Mouse (Mus musculus) embryo, embryonic 10.5 days (tissue): ENCODE results near the gene Ncstn.

Source experiments
- DNase-seq: peaks from one replicate; pipeline ENCODE4 v3.0.0-alpha.2; 2015; ENCODE audit warnings: low spot score

Ncstn gene

DNA sequence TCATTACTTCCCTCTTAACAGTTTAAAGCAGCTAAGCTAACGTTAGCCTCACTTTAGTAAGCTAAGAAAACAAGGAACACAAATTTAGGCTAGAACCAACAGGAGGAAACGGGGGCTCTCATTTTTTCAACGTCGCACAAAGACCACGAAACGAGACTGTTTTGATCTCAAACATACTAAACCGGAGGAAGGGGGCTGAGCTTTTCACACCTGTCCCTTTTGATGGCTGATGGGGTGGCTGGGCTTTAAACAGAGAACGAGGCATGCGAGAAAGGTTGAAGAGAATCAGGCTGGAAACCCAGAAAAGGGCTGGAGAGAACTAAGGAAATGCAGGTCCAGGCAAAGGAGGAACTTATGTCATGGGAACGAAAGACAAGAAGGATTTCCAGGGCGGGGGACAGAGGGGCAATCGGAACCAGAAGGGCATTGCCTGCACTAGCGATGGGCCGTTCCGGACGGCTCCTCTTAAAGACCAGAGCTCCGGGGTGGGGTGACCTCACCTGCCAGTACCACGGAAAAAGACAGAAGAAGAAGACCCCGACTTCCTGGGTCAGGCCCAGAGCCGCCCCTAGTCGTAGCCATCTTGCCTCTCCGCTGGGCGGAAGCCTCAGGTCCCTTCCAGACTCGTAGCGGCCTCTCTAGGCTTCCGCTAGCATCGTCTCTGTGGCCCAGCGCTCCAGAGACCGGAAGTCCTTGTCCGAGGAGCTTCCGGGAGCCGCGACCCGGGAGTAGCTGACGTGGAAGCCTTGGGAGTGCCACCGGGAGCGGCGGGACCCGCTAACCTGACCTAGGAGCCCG lies at the start of gene Ncstn, which contains the start of gene Copa:
Ncstn (minus strand) TSS at position 695 of the 798 bp plus-strand sequence.
Copa (plus strand) TSS at position 429 of the 798 bp plus-strand sequence.
- DNase-seq: peak; percentile 98

DNA sequence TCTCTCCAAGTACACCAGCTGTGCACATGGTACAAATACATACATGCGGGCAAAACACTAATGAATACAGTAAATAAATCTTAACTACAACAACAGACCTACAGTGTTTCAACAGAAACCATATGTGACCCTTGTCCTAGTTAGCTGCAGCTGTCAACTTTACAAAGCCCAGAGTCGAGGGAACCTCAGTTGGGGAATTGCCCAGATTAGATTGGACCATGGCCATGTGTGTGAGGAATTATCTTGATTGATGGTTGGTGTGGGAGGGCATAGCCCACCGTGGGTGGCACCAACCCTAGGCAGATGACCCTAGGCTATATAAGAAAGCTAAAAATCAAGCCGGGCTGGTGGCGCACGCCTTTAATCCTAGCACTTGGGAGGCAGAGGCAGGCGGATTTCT lies 49.7 kb upstream of the Ncstn start:
- peak; percentile 29 for DNase-seq

DNA sequence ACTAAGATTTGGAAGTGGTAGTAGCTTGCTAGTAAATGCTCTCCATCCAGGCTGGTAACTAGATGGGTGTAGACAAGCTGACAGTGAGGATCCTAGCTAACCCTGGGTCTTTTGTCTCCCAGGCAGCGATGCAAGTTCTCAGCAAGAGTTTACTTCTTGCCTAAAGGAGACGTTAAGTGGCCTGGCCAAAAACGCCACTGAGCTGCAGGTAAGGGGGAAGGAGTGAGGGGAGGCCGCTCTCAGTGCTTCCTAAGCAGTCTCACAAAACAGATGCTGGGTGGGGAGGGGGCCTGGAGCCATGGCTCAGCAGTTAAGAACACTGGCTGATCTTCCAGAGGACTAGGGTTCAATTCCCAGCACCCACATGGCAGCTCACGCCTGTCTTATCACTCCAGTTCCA lies 47.2 kb upstream of the Ncstn start:
- DNase-seq: no peak

DNA sequence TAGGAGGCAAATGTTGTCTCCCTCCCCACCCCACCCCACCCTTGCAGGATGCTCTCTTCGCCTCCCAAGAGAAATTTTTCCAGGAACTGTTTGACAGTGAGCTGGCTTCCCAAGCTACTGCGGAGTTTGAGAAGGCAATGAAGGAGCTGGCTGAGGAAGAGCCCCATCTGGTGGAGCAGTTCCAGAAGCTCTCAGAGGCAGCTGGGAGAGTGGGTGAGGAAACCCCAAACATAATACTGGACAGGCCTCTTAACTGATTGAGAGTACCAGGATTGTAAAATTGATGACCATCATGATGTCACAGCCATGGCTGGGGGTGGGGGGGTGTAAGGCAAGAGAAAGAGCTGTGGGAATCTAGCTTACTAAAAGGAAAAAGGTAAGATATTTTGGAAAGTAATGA lies 46.5 kb upstream of the Ncstn start:
- DNase-seq: peak; percentile 40

DNA sequence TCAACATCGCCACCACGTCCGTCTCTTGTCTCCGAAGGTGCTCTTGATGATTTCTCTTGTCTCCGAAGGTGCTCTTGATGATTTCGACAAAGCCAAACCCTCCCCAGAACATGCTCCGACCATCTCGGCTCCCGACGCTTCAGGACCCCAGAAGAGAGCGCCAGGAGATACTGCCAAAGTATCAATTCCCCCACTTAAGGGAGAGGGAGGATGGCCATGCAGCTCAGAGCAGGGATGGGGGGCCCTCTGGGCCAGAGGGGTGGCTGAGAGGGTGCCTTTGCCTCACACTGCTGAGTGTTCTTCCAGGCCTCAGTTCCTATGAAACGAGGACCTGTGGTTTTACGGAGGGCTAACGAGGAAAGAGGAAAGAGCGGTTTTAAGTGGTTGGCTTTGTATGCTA lies 46.0 kb upstream of the Ncstn start:
- DNase-seq: no peak

DNA sequence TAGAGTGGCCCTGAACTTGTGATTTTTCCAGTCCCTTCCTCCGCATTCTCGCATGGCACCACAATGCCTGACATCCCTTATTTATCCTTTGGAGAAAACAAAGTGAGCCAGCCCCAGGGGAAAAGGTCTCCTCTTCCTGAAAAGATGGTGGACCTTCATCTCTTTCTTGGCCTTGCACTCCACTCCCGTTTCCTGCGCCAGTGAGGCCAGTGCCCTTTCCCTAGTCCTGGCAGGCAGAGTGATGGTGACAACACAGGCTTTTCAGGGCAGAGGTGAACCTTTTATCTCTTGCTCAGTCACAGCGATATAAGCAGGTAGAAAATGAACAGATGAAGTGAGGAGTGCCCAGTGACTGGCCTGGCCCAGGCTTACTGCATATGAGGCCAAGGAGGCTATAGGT lies 44.9 kb upstream of the Ncstn start:
- DNase-seq: no peak

DNA sequence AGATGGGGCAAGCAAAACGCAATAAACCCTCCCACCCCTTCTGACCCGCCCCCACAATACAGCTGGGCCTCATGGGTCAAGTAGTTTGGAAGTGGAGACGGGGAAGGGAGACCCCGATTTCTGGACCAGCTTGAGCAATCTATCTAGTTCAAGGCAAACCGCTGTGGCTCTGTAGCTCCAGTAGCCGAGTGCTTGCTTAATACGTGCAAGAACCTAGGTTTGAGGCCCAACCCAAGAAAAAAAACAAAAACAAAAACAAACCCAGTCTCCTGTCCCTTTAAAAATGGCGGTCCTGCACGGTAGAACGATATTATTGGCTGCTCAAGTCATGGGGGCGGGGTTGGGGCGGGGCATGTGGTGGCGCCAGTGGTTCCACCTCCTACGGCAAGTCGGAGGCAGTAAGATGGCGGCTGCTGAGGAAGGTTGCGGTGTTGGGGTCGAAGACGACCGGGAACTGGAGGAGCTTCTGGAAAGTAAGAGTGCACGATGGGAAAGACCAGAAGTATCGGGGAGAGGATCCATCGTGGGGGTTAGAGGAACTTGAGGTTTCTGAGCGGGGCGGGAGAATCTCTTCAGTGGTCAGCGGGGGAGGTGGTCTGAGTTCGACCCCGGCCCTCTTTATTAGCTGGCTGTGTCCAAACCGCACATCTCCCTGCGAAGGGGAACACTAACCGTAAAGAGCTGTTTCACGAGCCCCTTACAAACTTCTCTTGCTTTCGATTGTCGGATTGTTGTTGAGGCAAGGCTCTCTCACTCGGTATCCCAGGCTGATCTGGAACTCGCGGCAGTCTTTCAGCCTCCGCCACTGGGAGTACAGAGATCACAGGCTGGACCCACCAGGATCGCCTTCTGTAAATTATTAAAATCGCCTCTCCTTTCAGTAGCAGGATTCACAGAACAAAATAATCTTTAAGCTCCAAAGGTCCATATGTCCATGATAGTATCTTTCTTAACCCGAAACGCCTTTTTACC lies 44.1 kb upstream of the Ncstn start, which contains the start of gene Pex19:
Pex19 (plus strand) TSS at position 380 of the 972 bp plus-strand sequence.
- peak; percentile 97 for DNase-seq

DNA sequence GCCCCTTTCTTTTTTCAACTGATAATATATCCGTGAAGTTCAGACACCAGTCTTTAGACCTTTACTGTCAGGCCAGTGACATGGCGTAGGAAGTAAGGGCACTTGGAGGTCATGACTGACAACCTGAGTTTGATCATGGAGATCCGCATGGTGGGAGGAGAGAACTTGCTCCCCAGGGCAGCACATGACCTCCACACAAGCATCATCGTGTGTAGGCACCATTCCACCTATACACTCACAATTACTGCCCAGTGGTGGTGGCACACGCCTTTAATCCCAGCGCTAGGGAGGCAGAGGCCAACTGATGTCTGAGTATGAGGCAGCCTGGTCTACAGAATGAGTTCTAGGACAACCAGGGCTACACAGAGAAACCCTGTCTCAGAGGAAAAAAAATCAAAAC lies 42.0 kb upstream of the Ncstn start:
- no peak for DNase-seq

DNA sequence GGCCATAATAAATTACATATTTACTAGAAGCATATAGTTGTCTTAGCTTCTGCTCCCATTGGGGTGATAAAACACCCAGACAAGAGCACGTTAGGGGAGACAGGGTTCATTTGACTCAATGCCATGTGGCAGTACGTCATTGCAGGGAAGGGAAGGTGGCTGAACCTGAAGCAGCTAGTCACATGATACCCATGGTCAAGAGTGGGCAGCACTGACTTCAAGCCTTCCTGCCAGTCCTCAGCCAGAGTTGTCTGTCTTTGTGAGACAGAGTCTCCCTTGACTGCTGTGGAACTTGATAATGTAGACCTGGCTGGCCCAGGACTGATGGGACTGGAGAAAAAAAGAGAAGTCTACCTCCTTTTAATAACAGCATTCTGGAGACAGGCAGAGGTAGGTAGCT lies 40.1 kb upstream of the Ncstn start:
- DNase-seq: no peak

DNA sequence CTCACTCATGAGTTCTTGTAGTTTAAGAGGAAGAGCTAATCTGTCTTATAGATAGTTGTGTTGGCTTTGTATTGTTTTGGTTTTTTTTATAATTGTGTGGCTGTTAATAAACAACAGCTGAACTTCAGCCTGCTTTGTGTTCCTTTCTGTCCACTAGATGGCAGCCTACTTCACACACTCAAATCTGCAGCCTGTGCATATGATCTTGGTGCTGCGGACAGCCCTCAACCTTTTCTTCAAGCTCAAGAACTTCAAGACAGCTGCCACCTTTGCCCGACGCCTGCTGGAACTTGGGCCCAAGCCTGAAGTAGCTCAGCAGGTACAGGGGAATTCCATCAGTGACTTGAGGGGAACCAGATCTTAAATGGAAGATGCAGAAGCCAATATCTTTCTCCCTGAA lies 37.1 kb upstream of the Ncstn start:
- DNase-seq: peak; percentile 81

DNA sequence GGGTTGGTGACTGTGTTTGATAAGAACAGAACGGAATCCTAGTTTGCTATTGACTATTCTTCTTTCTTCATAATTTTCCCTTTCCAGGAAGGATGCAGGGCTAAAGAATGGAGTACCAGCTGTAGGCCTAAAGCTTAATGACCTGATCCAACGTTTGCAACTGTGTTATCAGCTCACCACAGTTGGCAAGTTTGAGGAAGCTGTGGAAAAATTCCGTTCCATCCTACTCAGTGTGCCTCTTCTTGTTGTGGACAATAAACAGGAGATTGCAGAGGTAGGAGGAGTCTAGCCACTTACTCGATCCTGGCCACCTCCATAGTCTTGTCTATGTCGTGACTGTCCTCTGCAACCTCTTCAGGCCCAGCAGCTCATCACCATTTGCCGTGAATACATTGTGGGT lies 36.5 kb upstream of the Ncstn start:
- no peak for DNase-seq

DNA sequence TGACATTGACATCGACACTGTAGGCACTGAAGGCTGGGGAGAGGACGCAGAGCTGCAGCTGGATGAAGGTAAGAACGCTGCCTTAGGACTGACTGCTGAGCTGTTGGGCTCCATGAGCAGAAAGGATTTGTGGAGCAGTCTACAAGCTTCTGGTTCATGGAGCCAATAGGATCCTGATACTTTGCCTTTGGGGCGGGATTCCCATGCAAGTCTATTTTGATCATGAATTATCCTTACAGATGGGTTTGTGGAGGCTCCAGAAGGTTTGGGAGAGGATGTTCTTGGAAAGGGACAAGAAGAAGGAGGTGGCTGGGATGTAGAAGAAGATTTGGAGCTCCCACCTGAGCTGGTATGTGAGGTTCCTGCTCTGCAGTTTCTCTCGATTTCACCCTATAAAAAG lies 34.4 kb upstream of the Ncstn start:
- no peak for DNase-seq

DNA sequence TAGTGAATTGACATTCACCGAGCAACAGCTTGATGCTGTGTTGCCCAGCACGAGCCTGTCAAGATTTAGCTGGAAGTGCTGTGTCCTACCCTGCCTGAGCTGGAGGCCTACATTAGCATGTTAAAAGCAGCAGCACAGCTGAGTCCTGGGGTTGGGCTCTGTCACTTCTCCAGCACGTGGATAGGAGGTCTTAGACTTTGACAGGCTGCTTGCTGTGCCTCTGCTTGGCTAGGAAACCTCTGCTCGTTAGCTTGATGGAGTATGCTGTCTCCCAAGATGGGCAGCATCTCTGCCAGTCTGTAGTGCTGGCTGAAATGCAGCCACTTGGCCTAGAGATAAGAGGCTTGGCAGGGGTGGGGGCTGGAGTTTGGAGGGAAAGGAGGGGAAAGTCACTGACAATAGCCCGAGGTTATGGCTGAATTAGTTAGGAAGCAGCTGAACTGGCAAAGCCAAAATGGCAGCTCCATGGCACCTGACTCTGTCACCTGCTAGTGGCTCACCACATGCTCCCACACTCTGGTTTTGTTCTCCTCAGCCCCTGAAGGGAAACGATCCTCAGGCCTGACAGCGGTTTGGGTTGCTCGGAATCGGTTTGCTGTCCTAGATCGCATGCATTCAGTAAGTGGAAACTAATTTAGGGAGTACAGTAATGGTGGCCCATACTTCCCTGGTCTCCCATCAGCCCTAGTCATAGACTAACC lies 25.3 kb upstream of the Ncstn start:
- no peak for DNase-seq

DNA sequence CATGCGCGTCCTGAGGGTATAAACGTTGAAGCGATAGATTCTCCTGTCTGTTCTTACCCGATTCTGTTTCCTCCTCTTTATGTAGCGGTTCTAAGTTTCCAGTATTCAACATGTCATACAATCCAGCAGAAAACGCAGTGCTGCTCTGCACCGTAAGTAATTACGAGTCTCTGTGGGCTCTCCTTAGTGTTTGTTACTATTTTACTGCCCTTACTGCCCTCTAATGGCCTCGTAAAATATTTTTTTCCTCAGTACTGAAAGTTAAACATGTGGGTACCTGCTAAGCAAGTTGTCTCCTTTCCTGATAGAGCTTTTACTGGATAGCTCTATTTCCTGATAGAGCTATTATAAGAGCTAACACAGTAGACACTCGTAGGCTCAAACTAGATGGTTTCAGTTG lies 22.5 kb upstream of the Ncstn start:
- peak; percentile 19 for DNase-seq

DNA sequence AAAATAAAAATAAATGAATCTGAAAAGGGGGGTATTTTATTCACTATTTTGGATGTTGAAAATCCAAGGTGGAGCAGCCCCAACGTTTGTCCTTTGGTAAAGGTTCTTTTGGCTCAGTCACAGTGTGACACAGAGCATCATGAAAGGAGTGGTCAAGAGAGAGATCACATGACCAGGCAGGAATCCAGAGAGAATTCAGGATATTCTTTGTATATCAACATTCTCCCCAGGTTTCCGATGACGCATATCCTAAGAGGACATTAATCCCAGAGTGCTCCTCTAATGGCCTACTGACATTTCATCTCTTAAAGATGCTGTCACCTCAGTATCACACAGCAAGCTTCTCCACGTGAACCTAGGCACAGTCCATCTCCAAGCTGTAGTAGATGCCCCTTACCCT lies 21.0 kb upstream of the Ncstn start:
- DNase-seq: no peak

DNA sequence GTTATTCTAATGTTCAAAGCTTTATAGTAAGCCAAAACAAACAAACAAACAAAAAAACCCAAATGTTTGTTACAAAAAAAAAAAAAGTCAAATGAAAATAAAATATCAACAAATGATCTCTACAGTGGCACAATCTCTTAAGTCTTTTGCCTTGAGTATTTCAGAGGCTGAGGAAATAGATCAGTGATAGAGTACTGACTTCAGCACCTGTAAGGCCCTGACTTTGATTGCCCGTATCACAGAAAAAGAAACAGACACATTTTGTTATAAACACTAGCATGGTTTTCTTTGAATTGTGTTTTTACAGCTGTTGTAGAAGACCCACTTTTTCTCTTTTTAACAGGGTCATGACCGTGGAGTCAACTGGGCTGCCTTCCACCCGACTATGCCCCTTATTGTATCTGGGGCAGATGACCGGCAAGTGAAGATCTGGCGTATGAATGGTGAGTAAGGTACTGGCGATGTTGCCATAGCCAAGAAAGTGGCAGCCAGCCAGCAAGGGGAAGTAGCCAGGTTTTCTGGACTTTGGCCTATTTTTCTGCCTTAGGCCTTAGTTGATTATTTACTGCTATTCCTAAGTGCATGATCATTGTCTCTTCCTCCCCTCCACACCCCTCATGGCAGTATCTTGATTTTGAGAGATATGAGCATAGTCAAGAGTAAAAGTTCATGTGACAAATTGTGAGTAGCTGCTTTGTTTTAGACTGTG lies 16.9 kb upstream of the Ncstn start:
- DNase-seq: no peak

DNA sequence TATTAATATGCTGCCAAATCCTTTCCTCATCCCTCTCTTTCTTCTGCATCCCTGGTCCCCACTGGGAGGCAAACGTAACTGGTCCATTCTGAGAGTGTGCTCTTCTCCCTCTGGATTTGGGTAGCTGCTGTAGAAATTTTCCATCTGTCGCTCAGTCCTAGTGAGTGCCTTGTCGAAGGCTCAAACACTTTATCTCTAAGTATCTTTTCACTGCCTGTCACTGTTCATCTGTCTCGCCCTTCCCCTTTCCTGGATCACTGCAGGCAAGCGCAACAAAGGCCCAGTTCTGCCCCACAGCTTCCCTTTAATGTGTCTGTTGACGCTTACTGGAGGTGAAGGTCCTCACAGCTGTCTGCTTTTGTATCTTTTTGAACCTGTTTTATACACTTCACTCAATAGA lies 12.6 kb upstream of the Ncstn start:
- DNase-seq: no peak

DNA sequence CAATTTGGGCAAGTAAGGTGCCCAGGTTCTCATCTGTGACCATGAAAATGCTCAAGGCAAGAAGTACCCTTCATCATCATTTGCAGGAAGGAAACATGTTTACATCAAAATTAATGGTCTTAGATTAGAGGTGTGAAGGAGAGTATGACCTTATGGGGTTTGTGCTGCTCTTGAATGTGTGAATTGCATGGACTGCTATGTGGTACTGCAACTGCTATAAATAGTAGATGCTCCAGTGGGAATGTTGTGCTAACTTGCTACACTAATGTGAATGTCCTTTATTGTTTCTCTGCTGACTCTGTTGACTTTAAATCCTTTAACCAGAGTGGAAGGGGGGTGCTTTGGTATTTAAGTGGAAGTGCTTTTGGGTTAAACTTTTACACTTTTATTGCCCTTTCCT lies 11.7 kb upstream of the Ncstn start:
- no peak for DNase-seq

DNA sequence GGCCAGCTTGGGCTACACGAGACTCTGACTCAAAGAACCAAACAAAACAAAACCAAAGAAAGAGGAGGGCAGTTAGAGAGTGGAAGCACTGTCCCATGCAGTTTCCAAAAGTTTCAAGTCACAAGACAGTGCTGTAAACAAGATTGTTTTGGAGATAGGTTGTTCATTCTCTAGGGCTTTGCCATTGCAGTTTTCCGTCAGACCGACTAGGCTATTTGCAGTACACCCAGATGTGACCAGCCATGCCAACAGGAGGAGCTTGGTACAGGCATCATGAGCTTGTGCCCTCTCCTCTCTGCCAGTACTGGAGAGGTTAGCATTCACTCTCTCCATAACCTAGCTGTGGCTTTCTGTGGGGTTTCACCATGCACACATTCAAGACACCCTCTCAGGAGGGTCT lies 10.9 kb upstream of the Ncstn start:
- DNase-seq: no peak

DNA sequence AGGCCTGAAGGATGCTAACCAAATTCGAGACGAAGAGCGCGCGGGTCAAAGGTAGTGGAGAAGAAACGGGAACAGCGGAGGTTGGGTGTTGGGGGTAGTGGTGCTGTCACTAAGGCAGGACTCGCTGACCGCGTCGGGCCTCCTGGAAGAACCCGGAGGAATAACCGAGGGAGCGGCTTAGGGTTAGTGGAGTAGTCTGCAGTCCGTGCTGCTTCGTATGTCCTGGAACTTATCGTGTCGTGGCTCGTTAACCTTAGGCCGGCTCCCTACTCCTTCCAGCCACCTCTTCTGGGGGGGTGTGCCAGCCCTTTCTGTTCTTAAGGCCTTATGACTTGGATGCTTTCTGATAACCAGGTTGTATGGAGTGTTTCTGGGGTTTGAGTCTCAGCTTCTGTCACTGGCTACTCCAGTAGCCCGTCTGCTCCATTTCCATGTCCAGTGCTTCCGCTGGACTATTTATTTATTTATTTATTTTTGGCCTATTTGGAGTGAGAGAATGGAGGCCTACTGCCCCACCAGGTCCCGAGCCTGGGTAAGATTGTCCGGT lies 377 bp upstream of the Ncstn start:
- no peak for DNase-seq

DNA sequence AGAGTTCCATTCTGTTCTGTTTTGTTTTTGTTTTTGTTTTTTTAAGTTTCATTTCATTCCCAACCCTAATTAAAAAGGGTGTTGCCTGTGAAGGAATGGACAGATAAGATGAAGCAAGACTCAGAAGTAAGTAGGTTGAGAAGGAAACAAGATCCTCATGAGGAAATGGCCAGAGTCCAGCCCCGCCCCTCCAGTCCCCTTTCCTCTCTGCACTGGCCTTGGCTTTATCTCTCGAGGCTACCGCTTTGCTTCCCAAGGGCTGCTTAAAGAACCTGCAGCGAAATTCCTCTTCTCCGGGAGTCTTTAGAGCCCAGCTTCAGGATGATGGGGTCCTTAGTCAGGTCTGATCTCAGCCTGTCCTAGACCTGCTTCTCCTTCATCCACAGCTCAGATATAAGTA lies 4.6 kb downstream of the Ncstn start:
- DNase-seq: no peak
